Mouse (Mus musculus) MEL (cell line): ENCODE measurements around the gene Plbd2. TPM values are rescaled to one million over a fixed set of nuclear protein-coding genes. Genes with fewer than 3 reads are reported as not detected.

Source experiments
- DNase-seq: peaks from one replicate; pipeline ENCODE4 v3.0.0; 2011; ENCODE audit warnings: low read depth, low spot score
- H3K27ac ChIP-seq: 2 replicates; pipeline ENCODE4 v1.5.1; 2012; ENCODE audit warnings: low read depth, mild to moderate bottlenecking, control low read depth, low read length, moderate library complexity; ENCODE audit not compliant: control insufficient read depth
- H3K27me3 ChIP-seq, 2 experiments: fragments of 150-350 bp in 1 of 2; sonication (generic) in 1 of 2; 2 replicates each; pipeline ENCODE4 v1.6.1; 2012; ENCODE audit warnings: low read length in 2 of 2, mild to moderate bottlenecking in 2 of 2, improper control_type of control experiment in 1 of 2, moderate library complexity in 1 of 2; ENCODE audit not compliant: insufficient read depth in 2 of 2, control insufficient read depth in 1 of 2
- H3K36me3 ChIP-seq, 2 experiments: 2 replicates each; pipeline ENCODE4 v1.6.1; 2012 to 2014; ENCODE audit warnings: low read length in 2 of 2, improper control_type of control experiment in 1 of 2, inconsistent platforms in 1 of 2, mild to moderate bottlenecking in 1 of 2; ENCODE audit not compliant: insufficient read depth in 2 of 2, control insufficient read depth in 1 of 2
- H3K4me1 ChIP-seq, 2 experiments: fragments of 150-350 bp in 1 of 2; sonication (generic) in 1 of 2; 2 replicates each; pipeline ENCODE4 v1.6.1; 2012; ENCODE audit warnings: low read length in 2 of 2, improper control_type of control experiment in 1 of 2, mild to moderate bottlenecking in 1 of 2; ENCODE audit not compliant: insufficient read depth in 2 of 2, control insufficient read depth in 1 of 2
- H3K4me3 ChIP-seq, 2 experiments: fragments of 150-350 bp in 1 of 2; sonication (generic) in 1 of 2; 2 replicates each; pipeline ENCODE4 v1.5.1; 2012; ENCODE audit warnings: low read depth in 2 of 2, low read length in 2 of 2, mild to moderate bottlenecking in 2 of 2, moderate library complexity in 2 of 2, control low read depth in 1 of 2, improper control_type of control experiment in 1 of 2; ENCODE audit not compliant: control insufficient read depth in 1 of 2, insufficient read depth in 1 of 2
- H3K79me2 ChIP-seq: 2 replicates; pipeline ENCODE4 v1.6.1; 2012; ENCODE audit warnings: mild to moderate bottlenecking, low read length, moderate library complexity; ENCODE audit not compliant: control insufficient read depth, poor library complexity, insufficient read depth
- H3K9ac ChIP-seq: 2 replicates; pipeline ENCODE4 v1.6.1; 2012; ENCODE audit warnings: low read depth, mild to moderate bottlenecking, control low read depth, low read length, moderate library complexity; ENCODE audit not compliant: control insufficient read depth, poor library complexity, severe bottlenecking
- H3K9me3 ChIP-seq: fragments of 150-350 bp; sonication (generic); replicated peaks from 2 replicates; pipeline ENCODE4 v1.6.1; 2012; ENCODE audit warnings: mild to moderate bottlenecking, low read length, improper control_type of control experiment, moderate library complexity; ENCODE audit not compliant: insufficient read depth
- CHD2 ChIP-seq: IDR thresholded peaks from 2 replicates; pipeline ENCODE4 v1.6.1; 2011; ENCODE audit warnings: low read length, improper control_type of control experiment
- CTCF ChIP-seq, 3 experiments: IDR thresholded peaks in 2 of 3; conservative IDR thresholded peaks in 1 of 3; 2 replicates each; pipeline ENCODE4 v1.5.1; 2011 to 2012; ENCODE audit warnings: low read length in 3 of 3, low read depth in 2 of 3, mild to moderate bottlenecking in 2 of 3, improper control_type of control experiment in 1 of 3, inconsistent platforms in 1 of 3, mixed read lengths in 1 of 3, moderate library complexity in 1 of 3; ENCODE audit not compliant: control insufficient read depth in 1 of 3, insufficient read depth in 1 of 3, poor library complexity in 1 of 3, severe bottlenecking in 1 of 3
- E2F4 ChIP-seq: IDR thresholded peaks from 2 replicates; pipeline ENCODE4 v1.6.1; 2011; ENCODE audit warnings: low read depth, low read length, improper control_type of control experiment, borderline replicate concordance
- ETS1 ChIP-seq: IDR thresholded peaks from 2 replicates; pipeline ENCODE4 v1.6.1; 2012; ENCODE audit warnings: low read depth, mild to moderate bottlenecking, inconsistent platforms, low read length, improper control_type of control experiment, moderate library complexity
- GATA1 ChIP-seq: IDR thresholded peaks from 2 replicates; pipeline ENCODE4 v1.6.1; 2011; ENCODE audit warnings: low read depth, low read length, improper control_type of control experiment
- HCFC1 ChIP-seq: IDR thresholded peaks from 2 replicates; pipeline ENCODE4 v1.6.1; 2012; ENCODE audit warnings: low read depth, mild to moderate bottlenecking, inconsistent platforms, low read length, improper control_type of control experiment, moderate library complexity
- MAZ ChIP-seq: IDR thresholded peaks from 2 replicates; pipeline ENCODE4 v1.6.1; 2012; ENCODE audit warnings: low read depth, mild to moderate bottlenecking, inconsistent platforms, low read length, improper control_type of control experiment
- MEF2A ChIP-seq: IDR thresholded peaks from 2 replicates; pipeline ENCODE4 v1.6.1; 2014; ENCODE audit warnings: low read depth, mild to moderate bottlenecking, inconsistent platforms, low read length, improper control_type of control experiment; ENCODE audit not compliant: poor library complexity, insufficient replicate concordance, severe bottlenecking; ENCODE audit errors: extremely low read depth
- NELFE ChIP-seq: IDR thresholded peaks from 2 replicates; pipeline ENCODE4 v1.6.1; 2011; ENCODE audit warnings: low read depth, low read length, improper control_type of control experiment
- POLR2A ChIP-seq, 2 experiments: IDR thresholded peaks; 2 replicates each; pipeline ENCODE4 v1.6.1; 2011 to 2012; ENCODE audit warnings: low read length in 2 of 2, mild to moderate bottlenecking in 2 of 2, control low read depth in 1 of 2, improper control_type of control experiment in 1 of 2, low read depth in 1 of 2, moderate library complexity in 1 of 2; ENCODE audit not compliant: control insufficient read depth in 1 of 2, insufficient read depth in 1 of 2, poor library complexity in 1 of 2
- RAD21 ChIP-seq: IDR thresholded peaks from 2 replicates; pipeline ENCODE4 v1.6.1; 2011; ENCODE audit warnings: mild to moderate bottlenecking, low read depth, low read length, improper control_type of control experiment
- SIN3A ChIP-seq: IDR thresholded peaks from 2 replicates; pipeline ENCODE4 v1.6.1; 2012; ENCODE audit warnings: low read length, improper control_type of control experiment, inconsistent platforms
- SMC3 ChIP-seq: IDR thresholded peaks from 2 replicates; pipeline ENCODE4 v1.6.1; 2011; ENCODE audit warnings: low read depth, low read length, improper control_type of control experiment
- TAL1 ChIP-seq: IDR thresholded peaks from 2 replicates; pipeline ENCODE4 v1.6.1; 2012; ENCODE audit warnings: mild to moderate bottlenecking, inconsistent platforms, low read length, moderate library complexity, mixed read lengths
- UBTF ChIP-seq: IDR thresholded peaks from 2 replicates; pipeline ENCODE4 v1.6.1; 2012; ENCODE audit warnings: low read depth, mild to moderate bottlenecking, inconsistent platforms, low read length, improper control_type of control experiment, moderate library complexity, borderline replicate concordance; ENCODE audit not compliant: insufficient read depth
- USF1 ChIP-seq: IDR thresholded peaks from 2 replicates; pipeline ENCODE4 v1.6.1; 2014; ENCODE audit warnings: low read depth, mild to moderate bottlenecking, inconsistent platforms, low read length, improper control_type of control experiment, moderate library complexity
- USF2 ChIP-seq, 2 experiments: IDR thresholded peaks; 2 replicates each; pipeline ENCODE4 v1.6.1; 2011 to 2012; ENCODE audit warnings: improper control_type of control experiment in 2 of 2, low read length in 2 of 2, borderline replicate concordance in 1 of 2, inconsistent platforms in 1 of 2, low read depth in 1 of 2, mild to moderate bottlenecking in 1 of 2; ENCODE audit not compliant: insufficient read depth in 1 of 2
- ZC3H11A ChIP-seq: IDR thresholded peaks from 2 replicates; pipeline ENCODE4 v1.6.1; 2012; ENCODE audit warnings: low read depth, mild to moderate bottlenecking, inconsistent platforms, low read length, improper control_type of control experiment
- polyA plus RNA-seq, 2 experiments: library from polyadenylated mRNA; stranded (reverse) in 1 of 2; unstranded in 1 of 2; fragments of >175 nt in 1 of 2; fragments of >200 nt in 1 of 2; gene quantifications; 2 replicates each; pipeline versions ENCODE4 v1.2.1 to v1.2.4; 2012; ENCODE audit warnings: low replicate concordance in 2 of 2, low read depth in 1 of 2; ENCODE audit not compliant: insufficient read length in 2 of 2, insufficient read depth in 1 of 2, missing spikeins in 1 of 2
- total RNA-seq: library from RNA; depleted of rRNA; stranded (reverse); fragments of 300-350 nt; gene quantifications from 2 replicates; pipeline ENCODE4 v1.2.3, GENCODE M21; 2012

Plbd2 gene
- total and polyA plus RNA-seq, 3 experiments, result 10.1 to 30.5 TPM; not detected in 1

GRCm38 (mm10) chr5:120457628-120458027, 45.8 kb downstream of the Plbd2 start:
- TF ChIP-seq USF2 (IDR thresholded peaks at IDR 0.05; ENCODE audit: borderline replicate concordance in 1 of 2, insufficient read depth in 1 of 2, low read depth in 1 of 2, low read length in 2 of 2) (0 out of 4 replicates have a peak, but pooled peaks of 1 of the 2 experiments have one; percentile 18), USF1 (peak; percentile 78), CHD2 (no peak), SIN3A (peak; percentile 30; the same call in 1 of the 2 replicates), ZC3H11A (peak; percentile 45), HCFC1 (no peak), RAD21 (peak; percentile 74), SMC3 (peak; percentile 67), CTCF (IDR thresholded peaks at IDR 0.05 in 2 of 3, conservative IDR thresholded peaks at IDR 0.05 in 1 of 3; ENCODE audit: control insufficient read depth in 1 of 3, insufficient read depth in 1 of 3, low read depth in 2 of 3, low read length in 3 of 3, poor library complexity in 1 of 3, severe bottlenecking in 1 of 3) (peak; percentile 72 to 85 (median 81))
- Histone ChIP-seq H3K4me3 (peak overlapping the region in 1 of 2 experiments; percentile 12; a peak in 1 of 4 replicates), H3K4me1 (peaks cover 8 to 19% of the 10 kb centered on the region in 2 experiments), H3K27me3 (no peaks in the 10 kb centered on the region), H3K9ac (no peak overlapping the region), H3K9me3 (no peaks in the 10 kb centered on the region), H3K79me2 (no peaks in the 10 kb centered on the region), H3K27ac (no peak overlapping the region), H3K36me3 (peaks cover 0 to 5% of the 10 kb centered on the region in 2 experiments; a peak in 2 of 4 replicates)
- DNase-seq, result peak; percentile 84

GRCm38 (mm10) chr5:120456841-120457554, 46.4 kb downstream of the Plbd2 start:
- Histone ChIP-seq H3K4me3 (no peak overlapping the region), H3K9me3 (no peaks in the 10 kb centered on the region), H3K79me2 (no peaks in the 10 kb centered on the region), H3K36me3 (peaks cover 0 to 5% of the 10 kb centered on the region in 2 experiments; a peak in 2 of 4 replicates), H3K4me1 (peaks cover 8 to 19% of the 10 kb centered on the region in 2 experiments), H3K9ac (no peak overlapping the region), H3K27ac (no peak overlapping the region), H3K27me3 (no peaks in the 10 kb centered on the region)
- TF ChIP-seq UBTF (no peak), POLR2A (IDR thresholded peaks at IDR 0.05; ENCODE audit: control insufficient read depth in 1 of 2, insufficient read depth in 1 of 2, low read depth in 1 of 2, low read length in 2 of 2, poor library complexity in 1 of 2) (no peak), MEF2A (no peak), USF1 (no peak), ETS1 (no peak), ZC3H11A (no peak), TAL1 (no peak), E2F4 (no peak), NELFE (no peak), GATA1 (no peak), SMC3 (no peak), MAZ (no peak)
- no peak for DNase-seq
